Mouse (Mus musculus) brain, embryonic 14.5 days (tissue): Measurements from ENCODE around the gene Ceacam2.

Source experiments
- CTCF ChIP-seq: fragments of 200-500 bp; IDR thresholded peaks from 2 replicates; pipeline ENCODE4 v1.5.1; 2012; ENCODE audit warnings: inconsistent platforms, mild to moderate bottlenecking, moderate library complexity, borderline replicate concordance; ENCODE audit not compliant: insufficient read depth, insufficient read length; ENCODE audit errors: extremely low read depth
- POLR2A ChIP-seq: fragments of 200-500 bp; IDR thresholded peaks from 2 replicates; pipeline ENCODE4 v1.6.1; 2012; ENCODE audit warnings: mild to moderate bottlenecking, inconsistent platforms, borderline replicate concordance; ENCODE audit not compliant: poor library complexity, insufficient read depth, insufficient read length, severe bottlenecking; ENCODE audit errors: extremely low read depth

- TF ChIP-seq CTCF (no peak), POLR2A (no peak)
These were observed 42.7 kb upstream of the Ceacam2 start for GRCm38 (mm10) chr7:25582301-25582810.
